Mouse (Mus musculus): Measurements from ENCODE around the gene Fam114a2. TPM values are rescaled to one million over a fixed set of nuclear protein-coding genes. Genes with fewer than 3 reads are reported as not detected.

The Fam114a2 gene
- polyA plus RNA-seq, 1 experiment: 40.2 TPM

DNA sequence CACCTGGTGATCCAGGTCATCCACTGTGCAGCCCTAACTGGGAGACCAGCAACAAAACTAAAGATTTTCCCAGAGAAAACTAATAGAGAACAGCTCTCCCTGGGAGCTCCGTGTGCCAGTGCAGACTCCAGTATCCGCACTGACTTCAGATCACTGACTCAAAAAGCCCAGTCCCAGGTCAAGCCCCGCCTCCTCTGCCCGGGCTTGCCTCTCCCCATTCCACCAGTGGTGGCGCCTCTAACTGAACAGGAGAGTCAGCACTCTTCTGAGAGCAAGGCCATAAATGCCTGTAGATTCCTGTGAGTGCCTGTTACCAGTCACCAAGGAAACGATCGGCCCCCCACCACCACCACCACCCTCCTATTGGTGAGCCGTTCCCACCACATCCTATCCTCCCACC, 53.4 kb downstream of the Fam114a2 start:
- H3K27me3 ChIP-seq (ENCODE audit: control insufficient read depth, insufficient read depth, low read length): no peaks in the 10 kb centered on the region
- H3K27ac ChIP-seq (ENCODE audit: control insufficient read depth, insufficient read depth, low read length): no peak overlapping the region
- 56% methylated on average over 8 of the region's 8 CpGs for WGBS
- no peaks in the 10 kb centered on the region for H3K4me1 ChIP-seq (replicated peaks; ENCODE audit: control insufficient read depth, insufficient read depth, low read length)
- DNase-seq: peak; percentile 31
- H3K36me3 ChIP-seq (ENCODE audit: control insufficient read depth, insufficient read depth, low read length): no peaks in the 10 kb centered on the region
- TF ChIP-seq POLR2A (IDR thresholded peaks at IDR 0.05; ENCODE audit: control insufficient read depth, extremely low read depth, insufficient read depth, low read length, poor library complexity): no peak
- TF ChIP-seq CTCF (IDR thresholded peaks at IDR 0.05; ENCODE audit: borderline replicate concordance, control insufficient read depth, extremely low read depth, insufficient read depth, low read length, poor library complexity): no peak
- H3K4me3 ChIP-seq (ENCODE audit: control insufficient read depth, insufficient read depth, low read length): no peak overlapping the region

DNA sequence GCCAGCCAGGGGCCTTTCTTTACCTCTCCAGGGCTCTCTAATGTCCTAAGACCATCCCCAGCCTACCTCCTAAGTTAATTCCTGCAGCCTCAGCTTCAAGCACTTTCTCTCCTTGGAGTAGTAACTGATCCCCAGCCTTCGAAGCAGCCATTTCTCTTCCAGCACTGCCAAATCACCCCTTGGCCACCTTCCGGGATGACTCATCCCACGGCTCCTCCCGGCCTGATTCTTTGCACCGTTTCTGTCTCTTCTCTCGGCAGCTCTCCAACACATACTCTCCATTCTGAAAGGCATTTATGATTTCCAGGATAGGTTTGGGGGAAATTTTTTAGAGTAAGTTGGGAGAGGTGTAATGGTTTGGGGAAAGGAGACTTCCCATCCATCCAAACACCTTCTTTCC, 58.7 kb downstream of the Fam114a2 start:
- DNase-seq: no peak
- H3K27ac ChIP-seq (ENCODE audit: control insufficient read depth, insufficient read depth, low read length): no peak overlapping the region
- H3K4me1 ChIP-seq (replicated peaks; ENCODE audit: control insufficient read depth, insufficient read depth, low read length): no peaks in the 10 kb centered on the region
- TF ChIP-seq POLR2A (IDR thresholded peaks at IDR 0.05; ENCODE audit: control insufficient read depth, extremely low read depth, insufficient read depth, low read length, poor library complexity) (no peak), CTCF (IDR thresholded peaks at IDR 0.05; ENCODE audit: borderline replicate concordance, control insufficient read depth, extremely low read depth, insufficient read depth, low read length, poor library complexity) (no peak)
- no peaks in the 10 kb centered on the region for H3K36me3 ChIP-seq (ENCODE audit: control insufficient read depth, insufficient read depth, low read length)
- H3K4me3 ChIP-seq (ENCODE audit: control insufficient read depth, insufficient read depth, low read length): no peak overlapping the region
- no peaks in the 10 kb centered on the region for H3K27me3 ChIP-seq (ENCODE audit: control insufficient read depth, insufficient read depth, low read length)
- 79% methylated on average over 6 of the region's 6 CpGs for WGBS

DNA sequence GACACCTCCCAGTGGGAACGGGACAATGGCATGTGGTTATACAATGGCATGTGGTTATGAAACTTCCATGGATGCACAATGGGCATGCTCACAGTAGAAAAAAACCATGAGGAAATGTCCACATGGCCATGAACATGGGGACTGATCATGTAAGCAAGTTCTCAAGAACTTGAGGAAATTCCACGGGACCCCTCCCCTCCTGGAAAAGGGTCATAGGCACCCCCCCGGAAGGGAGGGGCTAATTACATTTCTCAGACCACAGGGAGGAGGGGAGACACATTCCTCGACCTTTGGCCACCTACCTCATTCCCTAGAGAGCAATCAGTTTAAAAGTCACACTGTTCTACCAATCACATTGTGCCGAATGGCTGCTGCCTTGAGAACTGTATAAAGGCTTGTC, 64.0 kb downstream of the Fam114a2 start:
- no peak for TF ChIP-seq POLR2A (IDR thresholded peaks at IDR 0.05; ENCODE audit: control insufficient read depth, extremely low read depth, insufficient read depth, low read length, poor library complexity)
- no peak for TF ChIP-seq CTCF (IDR thresholded peaks at IDR 0.05; ENCODE audit: borderline replicate concordance, control insufficient read depth, extremely low read depth, insufficient read depth, low read length, poor library complexity)
- no peak overlapping the region for H3K27ac ChIP-seq (ENCODE audit: control insufficient read depth, insufficient read depth, low read length)
- no peaks in the 10 kb centered on the region for H3K27me3 ChIP-seq (ENCODE audit: control insufficient read depth, insufficient read depth, low read length)
- 42% methylated on average over 5 of the region's 5 CpGs for WGBS
- no peaks in the 10 kb centered on the region for H3K4me1 ChIP-seq (replicated peaks; ENCODE audit: control insufficient read depth, insufficient read depth, low read length)
- DNase-seq: no peak
- no peaks in the 10 kb centered on the region for H3K36me3 ChIP-seq (ENCODE audit: control insufficient read depth, insufficient read depth, low read length)
- H3K4me3 ChIP-seq (ENCODE audit: control insufficient read depth, insufficient read depth, low read length): no peak overlapping the region

DNA sequence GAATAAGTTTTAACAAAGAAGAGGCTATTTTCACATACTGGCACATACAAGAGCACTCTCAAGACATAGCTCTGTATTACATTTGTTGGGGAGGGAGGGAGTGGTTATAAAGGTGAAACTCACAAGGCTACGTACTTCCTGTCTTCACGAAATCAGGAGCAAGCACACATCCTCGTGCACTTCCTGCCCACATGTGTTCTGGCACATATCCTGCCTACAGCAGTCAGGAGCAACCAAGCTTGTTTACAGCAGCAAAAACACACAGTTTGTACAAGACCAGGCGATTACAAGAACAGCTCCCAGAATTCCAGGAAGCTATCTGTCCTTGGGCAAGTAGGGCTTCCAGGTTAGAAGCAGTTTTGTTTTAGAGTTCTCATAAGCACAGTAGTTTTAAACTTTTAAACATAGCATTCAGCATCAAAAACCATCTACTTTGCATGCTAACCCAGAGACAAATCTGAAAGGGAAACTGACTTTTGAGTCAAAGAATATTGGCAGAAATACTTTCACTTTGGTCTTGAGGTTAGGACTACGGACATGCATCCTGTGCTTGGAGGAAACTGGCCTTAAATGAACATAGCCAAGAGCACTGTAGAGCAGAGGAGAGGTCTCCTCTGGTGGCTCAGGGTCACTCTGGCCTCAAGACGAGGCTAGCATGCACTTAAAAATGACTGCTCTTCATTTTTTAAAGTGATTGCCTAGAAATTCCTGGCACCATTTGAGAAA, 73.0 kb downstream of the Fam114a2 start:
- Histone ChIP-seq H3K27ac (ENCODE audit: control insufficient read depth, insufficient read depth, low read length) (no peak overlapping the region), H3K4me1 (replicated peaks; ENCODE audit: control insufficient read depth, insufficient read depth, low read length) (0 out of 2 replicates have a peak, but pooled peaks cover 2% of the 10 kb centered on the region), H3K4me3 (ENCODE audit: control insufficient read depth, insufficient read depth, low read length) (no peak overlapping the region), H3K36me3 (ENCODE audit: control insufficient read depth, insufficient read depth, low read length) (no peaks in the 10 kb centered on the region), H3K27me3 (ENCODE audit: control insufficient read depth, insufficient read depth, low read length) (no peaks in the 10 kb centered on the region)
- TF ChIP-seq POLR2A (IDR thresholded peaks at IDR 0.05; ENCODE audit: control insufficient read depth, extremely low read depth, insufficient read depth, low read length, poor library complexity) (no peak), CTCF (IDR thresholded peaks at IDR 0.05; ENCODE audit: borderline replicate concordance, control insufficient read depth, extremely low read depth, insufficient read depth, low read length, poor library complexity) (no peak)
- 16% methylated on average over 6 of the region's 6 CpGs for WGBS
- DNase-seq: peak; percentile 8

DNA sequence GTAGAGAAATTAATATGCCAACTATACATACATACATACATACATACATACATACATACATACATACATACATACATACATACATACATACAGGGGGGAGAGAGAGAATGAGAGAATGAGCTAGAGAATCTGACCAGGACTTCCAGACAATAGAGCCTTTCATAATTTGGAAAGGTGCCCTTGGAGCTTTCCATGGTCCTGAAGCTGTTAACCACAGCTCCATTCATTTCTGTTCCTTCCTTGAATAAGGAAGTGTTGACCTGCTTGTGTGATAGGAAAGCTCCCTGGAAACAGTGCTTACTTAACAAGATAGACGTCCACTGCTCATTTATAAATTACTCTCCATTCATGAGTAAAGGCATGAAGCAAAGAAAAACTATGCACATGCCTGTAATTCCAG, 84.3 kb downstream of the Fam114a2 start:
- no peak for DNase-seq

More for the DNA sequence above, 84.3 kb downstream of the Fam114a2 start:
- no peaks in the 10 kb centered on the region for H3K4me1 ChIP-seq (replicated peaks; ENCODE audit: control insufficient read depth, insufficient read depth, low read length)
- no peak overlapping the region for H3K4me3 ChIP-seq (ENCODE audit: control insufficient read depth, insufficient read depth, low read length)
- TF ChIP-seq POLR2A (IDR thresholded peaks at IDR 0.05; ENCODE audit: control insufficient read depth, extremely low read depth, insufficient read depth, low read length, poor library complexity) (no peak), CTCF (IDR thresholded peaks at IDR 0.05; ENCODE audit: borderline replicate concordance, control insufficient read depth, extremely low read depth, insufficient read depth, low read length, poor library complexity) (no peak)
- H3K27me3 ChIP-seq (ENCODE audit: control insufficient read depth, insufficient read depth, low read length): no peaks in the 10 kb centered on the region
- 11% methylated on average over 1 of the region's 1 CpGs for WGBS
- H3K27ac ChIP-seq (ENCODE audit: control insufficient read depth, insufficient read depth, low read length): no peak overlapping the region
- no peaks in the 10 kb centered on the region for H3K36me3 ChIP-seq (ENCODE audit: control insufficient read depth, insufficient read depth, low read length)

Other genes starting within 250 kb of the Fam114a2 start
- gene Mfap3, start within 50 bp of the Fam114a2 start, polyA plus RNA-seq (2012; rRNA removed): 18.9 and 20.6 TPM in 2 replicates
- gene Galnt10, start 126.8 kb upstream of the Fam114a2 start, polyA plus RNA-seq (2012; rRNA removed): 28.0 and 48.9 TPM in 2 replicates